Mouse (Mus musculus) G1E (cell line): ENCODE measurements around the gene Cxcl14. TPM values are rescaled to one million over a fixed set of nuclear protein-coding genes. Genes with fewer than 3 reads are reported as not detected.

Experiments used
- ATAC-seq: 2 replicates; pipeline ENCODE4 v1.8.0; 2016; ENCODE audit warnings: mild to moderate bottlenecking; ENCODE audit not compliant: insufficient number of reproducible peaks, poor library complexity, low FRiP score, severe bottlenecking; ENCODE audit errors: extremely low read depth
- DNase-seq: peaks from one replicate; pipeline ENCODE4 v3.0.0; 2012; ENCODE audit warnings: low spot score
- H3K27me3 ChIP-seq: 2 replicates; pipeline ENCODE4 v1.6.1; 2012; ENCODE audit warnings: mild to moderate bottlenecking, low read length, inconsistent platforms; ENCODE audit not compliant: insufficient read depth
- H3K36me3 ChIP-seq: replicated peaks from 2 replicates; pipeline ENCODE3; 2012; ENCODE audit warnings: mild to moderate bottlenecking, inconsistent platforms
- H3K4me1 ChIP-seq: 2 replicates; pipeline ENCODE4 v1.6.1; 2012; ENCODE audit warnings: low read depth, low read length, inconsistent platforms, mixed read lengths; ENCODE audit not compliant: insufficient read depth
- H3K4me3 ChIP-seq: 2 replicates; pipeline ENCODE4 v1.5.1; 2012; ENCODE audit warnings: low read depth, mild to moderate bottlenecking, inconsistent platforms, low read length, moderate library complexity, mixed read lengths
- H3K9me3 ChIP-seq: replicated peaks from 2 replicates; pipeline ENCODE4 v1.6.1; 2012; ENCODE audit warnings: inconsistent platforms
- CTCF ChIP-seq: IDR thresholded peaks from 2 replicates; pipeline ENCODE4 v1.5.1; 2012; ENCODE audit warnings: low read depth, low read length, inconsistent platforms, mixed read lengths
- GATA1 ChIP-seq: IDR thresholded peaks from 2 replicates; pipeline ENCODE4 v1.6.1; 2012; ENCODE audit warnings: borderline replicate concordance, low read length, inconsistent platforms, mixed read lengths
- GATA2 ChIP-seq: IDR thresholded peaks from 2 replicates; pipeline ENCODE4 v1.6.1; 2012; ENCODE audit warnings: low read depth, low read length, inconsistent platforms, borderline replicate concordance
- POLR2AphosphoS5 ChIP-seq: IDR thresholded peaks from 2 replicates; pipeline ENCODE4 v1.6.1; 2012; ENCODE audit warnings: low read depth, low read length, inconsistent platforms; ENCODE audit not compliant: insufficient replicate concordance
- TAL1 ChIP-seq: conservative IDR thresholded peaks from 2 replicates; pipeline ENCODE4 v1.6.1; 2012; ENCODE audit warnings: low read depth, low read length, inconsistent platforms, mixed read lengths
- polyA plus RNA-seq: library from polyadenylated mRNA; stranded (reverse); fragments of >175 nt; gene quantifications from 2 replicates; pipeline ENCODE4 v1.2.3, GENCODE M21; 2012
- total RNA-seq, 2 experiments: library from RNA; stranded (forward) in 1 of 2; stranded (reverse) in 1 of 2; fragments of 200-1000 nt in 1 of 2; fragments of >200 nt in 1 of 2; fragmentation: Nextera tagmentation in 1 of 2; gene quantifications; 2 replicates each; pipeline ENCODE4 v1.2.3; 2014 to 2017

Cxcl14 gene
- total and polyA plus RNA-seq, 3 experiments = not detected

DNA sequence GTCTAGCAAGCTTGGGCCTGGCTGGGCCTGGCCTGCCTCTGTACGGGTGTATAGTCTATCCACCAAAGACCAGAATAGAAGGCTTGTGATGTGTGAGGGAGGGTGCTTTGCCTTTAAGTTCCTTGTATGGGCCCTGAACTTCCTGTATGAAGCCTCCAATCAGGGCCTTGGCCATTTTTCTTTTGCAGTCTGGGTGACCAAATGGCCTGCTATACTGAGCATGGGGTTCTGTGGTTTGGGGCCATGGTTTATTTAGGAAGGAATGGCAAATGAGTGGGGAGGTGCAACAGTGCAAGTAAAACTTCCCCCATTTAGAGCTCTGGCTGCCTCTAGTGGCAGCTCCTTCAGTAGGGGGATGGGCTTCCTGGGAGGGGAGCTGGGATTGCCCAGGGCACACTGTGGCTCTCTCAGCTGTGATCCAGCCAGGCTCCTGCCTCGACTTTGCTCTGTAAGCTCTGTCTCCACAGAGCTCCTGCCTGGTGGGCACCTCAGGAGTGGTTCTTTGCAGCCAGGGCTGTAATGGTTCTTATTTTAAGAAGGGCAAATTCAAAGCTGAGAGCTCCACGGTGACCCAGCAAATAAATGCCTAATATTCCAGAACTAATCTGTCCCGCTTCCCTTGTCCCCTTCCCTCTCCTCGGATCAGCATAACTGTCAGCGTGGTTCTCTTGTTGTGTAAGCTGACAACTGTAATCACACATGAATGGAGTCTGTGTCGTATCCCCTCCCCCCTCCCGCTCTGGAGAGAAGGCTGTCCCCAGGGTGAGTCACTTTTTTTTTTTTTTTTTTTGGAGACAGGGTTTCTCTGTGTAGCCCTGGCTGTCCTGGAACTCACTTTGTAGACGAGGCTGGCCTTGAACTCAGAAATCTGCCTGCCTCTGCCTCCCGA, 38.7 kb upstream of the Cxcl14 start:
- no peak for TF ChIP-seq TAL1
- TF ChIP-seq GATA2 = no peak
- TF ChIP-seq POLR2AphosphoS5 = no peak
- no peak for TF ChIP-seq CTCF
- TF ChIP-seq GATA1 = no peak
- Histone ChIP-seq H3K9me3 (peaks cover 84% of the 10 kb centered on the region), H3K4me1 (no peaks in the 10 kb centered on the region), H3K27me3 (no peaks in the 10 kb centered on the region), H3K36me3 (no peaks in the 10 kb centered on the region), H3K4me3 (no peak overlapping the region)
- ATAC-seq = no peak
- DNase-seq = no peak

- no peak overlapping the region for H3K4me3 ChIP-seq
- ATAC-seq (no peak), DNase-seq (no peak)
- H3K9me3 ChIP-seq = peaks cover 81% of the 10 kb centered on the region
- H3K27me3 ChIP-seq = no peaks in the 10 kb centered on the region
- no peak for TF ChIP-seq TAL1
- TF ChIP-seq GATA2 = no peak
- TF ChIP-seq POLR2AphosphoS5 = no peak
- TF ChIP-seq GATA1 = no peak
- no peak for TF ChIP-seq CTCF
- no peaks in the 10 kb centered on the region for H3K4me1 ChIP-seq
- H3K36me3 ChIP-seq = no peaks in the 10 kb centered on the region
These were observed 37.9 kb upstream of the Cxcl14 start for GRCm38 (mm10) chr13:56334236-56334635.

DNA sequence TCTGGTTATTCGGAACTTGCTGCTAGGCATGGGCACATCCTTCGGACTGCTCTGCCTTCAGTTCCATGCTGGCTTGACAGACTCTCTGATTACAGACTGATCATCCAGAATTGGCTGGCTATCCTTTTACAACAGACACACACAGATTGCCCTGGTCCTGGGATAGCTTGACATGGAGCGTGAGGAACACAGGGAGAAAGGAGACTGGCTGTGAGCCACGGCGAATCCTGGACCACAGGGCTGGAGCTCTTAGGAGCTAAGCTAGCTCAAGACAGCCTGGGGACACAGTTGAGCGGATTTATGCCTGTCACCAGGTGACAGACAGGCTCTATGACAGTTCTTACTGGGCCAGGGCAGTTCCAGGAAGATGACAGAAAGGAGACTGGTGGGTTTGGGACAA, 36.0 kb upstream of the Cxcl14 start:
- no peak overlapping the region for H3K4me3 ChIP-seq
- no peaks in the 10 kb centered on the region for H3K4me1 ChIP-seq
- H3K36me3 ChIP-seq = no peaks in the 10 kb centered on the region
- TF ChIP-seq GATA2 (no peak), POLR2AphosphoS5 (no peak), TAL1 (no peak), GATA1 (no peak), CTCF (no peak)
- ATAC-seq = no peak
- H3K9me3 ChIP-seq = peaks cover 74% of the 10 kb centered on the region
- no peak for DNase-seq
- no peaks in the 10 kb centered on the region for H3K27me3 ChIP-seq

DNA sequence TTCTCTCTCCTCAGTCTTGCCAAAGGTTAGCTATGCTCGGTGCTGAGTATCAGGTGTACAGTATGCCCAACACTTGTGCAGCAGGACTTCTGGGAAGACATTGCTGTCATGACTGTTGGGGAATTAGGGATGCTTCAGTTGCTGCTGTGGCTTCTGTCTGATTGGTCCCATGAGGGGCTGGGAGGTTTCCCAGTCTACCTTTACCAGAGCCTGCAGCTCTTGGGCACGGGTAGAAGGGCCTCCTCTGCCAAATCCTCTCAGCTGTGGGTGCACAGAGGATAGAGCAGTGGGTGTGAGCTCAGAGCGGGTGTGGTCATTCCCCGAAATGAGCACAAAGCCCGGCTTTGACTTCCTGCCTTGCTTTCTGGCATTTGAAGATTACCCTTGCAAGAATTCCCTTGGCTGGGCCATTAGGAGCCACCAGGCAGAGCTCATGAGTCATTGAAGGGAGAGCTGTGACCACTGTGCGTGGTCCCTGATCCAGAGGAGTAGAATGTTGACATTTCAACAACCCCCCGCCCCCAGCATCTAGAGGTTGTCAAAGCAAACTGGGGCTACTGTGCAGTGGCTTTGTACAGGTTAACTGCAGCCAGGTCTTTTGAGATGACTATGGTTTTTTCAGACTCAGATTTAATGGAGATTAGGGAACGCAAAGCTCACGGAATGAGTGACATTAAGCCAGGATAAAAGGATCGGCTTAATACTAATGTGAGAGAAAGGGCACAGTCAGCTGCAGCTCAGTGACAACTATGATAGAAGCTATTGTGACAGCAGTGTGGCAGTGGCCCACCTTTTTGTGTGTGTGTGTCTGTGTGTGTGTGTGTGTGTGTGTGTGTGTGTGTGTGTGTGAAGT, 34.5 kb upstream of the Cxcl14 start:
- TF ChIP-seq POLR2AphosphoS5 (no peak), GATA2 (no peak), TAL1 (no peak), GATA1 (no peak), CTCF (no peak)
- Histone ChIP-seq H3K4me1 (no peaks in the 10 kb centered on the region), H3K27me3 (no peaks in the 10 kb centered on the region), H3K9me3 (peaks cover 69% of the 10 kb centered on the region), H3K36me3 (no peaks in the 10 kb centered on the region), H3K4me3 (no peak overlapping the region)
- no peak for DNase-seq
- ATAC-seq = no peak

GRCm38 (mm10) chr13:56329769-56330168, 33.4 kb upstream of the Cxcl14 start:
- ATAC-seq = no peak
- no peak for DNase-seq
- H3K9me3 ChIP-seq = peaks cover 67% of the 10 kb centered on the region
- H3K4me1 ChIP-seq = no peaks in the 10 kb centered on the region
- TF ChIP-seq POLR2AphosphoS5 = no peak
- no peak for TF ChIP-seq GATA1
- TF ChIP-seq CTCF = no peak
- no peak for TF ChIP-seq TAL1
- TF ChIP-seq GATA2 = no peak
- no peaks in the 10 kb centered on the region for H3K27me3 ChIP-seq
- H3K4me3 ChIP-seq = no peak overlapping the region
- H3K36me3 ChIP-seq = no peaks in the 10 kb centered on the region

DNA sequence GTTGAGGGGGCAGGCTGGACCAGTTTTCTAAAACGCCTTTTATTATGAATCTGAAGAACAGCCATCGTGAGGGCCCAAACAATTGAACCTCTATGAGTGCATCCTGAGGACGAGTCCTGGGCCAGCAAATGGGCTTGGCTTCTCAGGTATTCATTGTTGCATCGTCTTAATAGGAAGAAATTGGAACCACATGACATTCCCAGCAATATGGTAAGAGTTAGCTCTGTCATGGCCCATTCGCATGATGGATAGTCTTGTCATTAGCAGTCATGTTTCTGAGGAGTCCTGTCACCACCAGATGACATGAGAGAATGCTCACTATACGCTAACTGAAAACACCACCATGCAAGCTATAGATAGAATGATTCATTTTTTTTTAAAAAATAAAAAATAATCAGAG, 32.8 kb upstream of the Cxcl14 start:
- ATAC-seq (no peak), DNase-seq (no peak)
- H3K27me3 ChIP-seq = no peaks in the 10 kb centered on the region
- H3K4me1 ChIP-seq = no peaks in the 10 kb centered on the region
- no peaks in the 10 kb centered on the region for H3K36me3 ChIP-seq
- TF ChIP-seq GATA2 (no peak), TAL1 (no peak), POLR2AphosphoS5 (no peak), CTCF (no peak), GATA1 (no peak)
- H3K9me3 ChIP-seq = peaks cover 66% of the 10 kb centered on the region
- no peak overlapping the region for H3K4me3 ChIP-seq
